Mouse (Mus musculus) urinary bladder, postnatal 25 days (tissue): ENCODE data around the gene Skil.
A peak's percentile ranks its signal among the peaks of the same experiment; 100 is the strongest.

Experiments used
- DNase-seq: peaks from one replicate; pipeline ENCODE4 v3.0.0; 2022; ENCODE audit warnings: low spot score

Skil gene

DNA sequence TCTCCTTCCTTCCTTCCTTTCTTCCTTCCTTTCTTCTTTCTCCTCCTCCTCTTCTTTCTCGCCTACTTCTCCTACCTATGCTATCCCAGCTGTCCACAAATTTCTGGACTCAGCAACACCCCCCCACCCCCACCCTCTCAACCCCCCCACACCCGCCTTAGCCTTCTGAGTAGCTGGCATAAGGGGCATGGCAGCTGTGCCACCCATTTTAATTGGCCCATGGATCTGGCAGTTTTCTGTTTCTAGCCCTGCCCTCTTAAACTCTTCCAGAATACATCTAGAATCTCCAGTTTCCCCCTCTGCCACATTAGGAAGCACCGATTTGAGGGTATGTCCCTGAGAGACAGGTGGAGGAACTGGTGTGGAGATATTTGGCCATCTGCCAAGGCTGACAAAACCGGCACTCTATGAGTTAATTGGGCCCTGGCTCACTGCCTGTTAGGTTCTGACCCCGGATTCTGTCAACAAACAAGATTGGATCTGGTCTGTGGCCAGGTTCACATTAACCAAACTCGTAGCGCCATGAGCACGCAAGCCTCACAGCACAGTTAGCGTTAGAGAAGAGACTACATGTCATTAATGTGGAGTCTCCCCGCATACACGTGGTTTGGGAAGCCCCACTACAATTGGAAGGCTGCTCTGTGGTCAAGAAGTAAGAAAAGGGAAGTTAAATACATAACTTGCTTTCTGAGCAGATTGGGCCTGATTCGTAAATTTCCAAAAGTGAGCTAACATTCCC, 11.2 kb upstream of the Skil start:
- DNase-seq, result peak; percentile 46

DNA sequence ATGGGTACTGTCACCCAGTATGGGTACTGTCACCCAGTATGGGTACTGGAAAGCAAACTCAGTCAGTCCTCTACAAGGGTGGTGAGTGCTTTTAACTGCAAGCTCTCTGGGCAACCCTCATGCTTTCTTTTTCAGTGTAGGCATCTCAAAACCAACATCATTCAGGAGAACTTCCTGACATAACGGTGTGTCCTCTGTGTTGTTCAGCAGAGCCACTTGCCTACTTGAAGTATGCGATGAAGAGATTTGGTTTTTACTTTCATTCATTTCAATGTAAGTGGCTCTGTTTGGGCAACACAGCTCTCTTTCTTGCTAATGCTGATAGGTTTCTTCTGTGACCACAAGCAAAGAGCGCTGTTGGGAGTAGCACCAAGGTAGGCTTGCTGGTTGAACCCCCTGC, 9.9 kb upstream of the Skil start:
- DNase-seq, result no peak

DNA sequence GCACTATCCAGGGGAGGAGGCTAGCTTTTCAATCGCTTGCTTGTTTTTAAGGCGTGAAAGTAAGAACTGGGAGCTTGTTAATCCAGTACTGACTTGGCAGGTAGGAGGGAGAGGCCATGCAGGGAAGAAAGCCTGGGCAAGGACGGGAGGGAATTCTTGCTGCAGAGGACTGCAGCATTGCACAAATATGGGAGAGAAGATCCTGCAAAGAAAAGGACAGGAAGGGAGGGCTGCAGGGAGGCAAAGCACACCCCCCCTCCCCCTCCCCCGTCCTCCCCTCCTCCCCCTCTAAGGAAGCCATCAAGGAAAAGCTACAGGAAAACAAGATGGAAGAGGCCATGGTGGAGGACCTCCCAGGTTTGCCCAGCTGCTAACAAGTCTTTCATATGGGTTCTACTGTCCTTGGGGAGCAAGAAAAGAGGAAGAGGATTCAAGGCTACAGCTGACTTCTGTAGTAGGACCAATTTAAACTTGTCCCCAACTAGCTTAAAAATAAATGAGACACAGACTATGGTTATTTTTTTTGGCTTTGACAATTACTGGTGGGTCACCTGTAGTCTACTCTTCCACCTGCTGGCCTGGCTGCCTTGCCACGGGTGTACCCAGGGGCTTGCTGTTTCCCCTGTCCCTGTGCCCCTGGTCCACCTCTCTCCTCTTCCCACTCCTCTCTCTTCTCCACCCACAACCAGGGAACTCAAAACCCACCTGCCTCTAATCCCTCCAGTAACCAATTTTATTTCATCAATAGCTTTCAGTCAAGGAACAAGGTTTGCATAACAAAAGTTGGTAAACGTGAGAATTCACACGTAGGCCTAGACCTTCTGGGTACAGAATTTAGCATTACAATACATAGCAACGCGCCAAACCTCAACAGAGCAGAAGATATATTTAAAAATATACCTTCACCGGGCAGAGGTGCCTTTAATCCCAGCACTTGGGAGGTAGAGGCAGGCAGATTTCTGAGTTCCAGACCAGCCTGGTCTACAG, 5.8 kb upstream of the Skil start:
- no peak for DNase-seq

- DNase-seq, result no peak
These were observed 4.9 kb upstream of the Skil start for GRCm38 (mm10) chr3:31089956-31090355.

DNA sequence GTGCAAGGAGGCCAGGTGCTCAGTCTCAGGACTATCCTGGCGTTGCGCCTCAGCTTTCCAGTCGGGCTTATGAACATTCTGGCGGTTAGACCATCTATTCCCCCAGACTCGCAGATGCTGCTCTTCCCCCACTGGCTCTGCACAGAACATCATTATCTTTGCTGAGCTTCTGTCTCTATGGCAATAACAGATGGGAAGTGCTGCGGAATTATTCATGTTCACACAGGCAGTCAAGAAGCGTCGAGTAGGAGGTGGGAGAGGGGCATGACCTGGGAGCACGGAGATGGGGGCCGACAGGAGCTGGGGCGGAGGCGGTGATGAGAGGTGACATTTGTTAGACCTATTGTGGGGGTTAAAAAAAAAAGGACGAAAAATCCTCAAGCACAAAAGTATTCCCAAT, 1.7 kb upstream of the Skil start:
- no peak for DNase-seq

DNA sequence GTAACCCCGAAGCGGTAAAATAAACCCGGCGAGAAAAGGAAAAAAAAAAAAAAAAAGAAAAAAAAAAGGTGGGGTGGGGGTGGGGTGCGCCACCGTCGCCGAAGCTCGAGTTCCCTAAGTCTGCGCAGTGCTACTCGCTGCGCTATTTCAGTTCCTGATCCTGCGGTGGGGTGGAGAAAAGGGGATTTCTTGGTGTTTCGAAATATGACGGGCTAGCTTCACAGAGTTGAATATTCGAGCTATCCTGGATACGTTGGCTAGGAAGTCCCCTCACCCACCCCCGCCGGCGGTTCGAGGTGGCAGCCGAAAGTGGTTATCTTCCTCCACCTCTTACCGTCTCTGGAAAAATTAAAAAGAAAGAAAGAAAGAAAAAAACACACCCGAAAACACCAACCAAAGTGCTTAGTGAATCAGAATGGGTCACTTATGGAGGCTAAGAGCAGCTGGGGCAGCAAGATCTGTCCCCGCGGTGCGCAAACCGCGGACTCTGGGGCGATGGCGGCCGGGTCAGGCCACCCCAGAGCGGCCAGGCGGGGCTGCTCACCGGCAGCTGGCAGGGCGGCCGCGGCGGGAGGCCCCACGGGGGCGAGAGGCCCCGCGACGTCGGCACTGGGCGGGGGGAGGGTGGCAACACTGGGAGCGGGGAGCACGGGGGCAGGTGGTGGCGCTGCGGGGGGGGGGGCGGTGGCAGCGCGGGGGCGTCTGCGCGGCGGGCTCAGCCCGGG, 1.1 kb upstream of the Skil start:
- peak; percentile 57 for DNase-seq

- DNase-seq, result no peak
These were observed 277 bp downstream of the Skil start for GRCm38 (mm10) chr3:31095179-31095490.

DNA sequence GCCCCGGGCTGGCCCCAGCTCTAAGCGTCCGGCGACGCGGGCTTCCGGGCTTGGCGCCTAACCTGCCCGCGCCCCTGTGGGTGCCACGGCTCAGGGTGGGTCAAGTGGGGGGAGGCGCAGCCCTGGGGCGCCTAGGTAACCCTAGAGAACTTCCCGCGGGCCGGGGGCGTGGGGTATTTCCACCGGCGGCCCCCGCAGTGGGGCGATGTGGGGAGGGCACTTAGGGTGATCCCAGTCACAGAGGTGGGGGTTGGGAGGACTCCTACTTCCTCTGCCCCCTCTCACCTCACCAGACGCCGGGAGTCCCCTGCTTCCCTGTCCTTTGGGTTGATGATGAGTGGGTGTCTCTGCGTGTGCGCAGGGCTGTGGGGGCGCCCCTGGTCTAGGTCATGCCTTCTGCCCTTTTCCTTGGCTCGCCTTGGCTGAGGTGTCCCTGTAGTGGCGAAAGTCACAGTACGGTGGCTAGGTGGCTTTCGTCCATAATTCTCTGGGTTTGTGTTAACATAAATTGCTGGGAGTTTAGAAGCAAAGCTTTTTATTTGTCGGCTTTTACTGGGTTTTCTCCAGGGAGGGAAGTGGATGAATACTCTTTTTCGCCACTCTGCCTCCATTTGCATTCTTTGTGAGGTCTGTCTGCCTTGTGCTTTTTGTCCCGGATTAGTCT, 765 bp downstream of the Skil start:
- DNase-seq, result peak; percentile 35

DNA sequence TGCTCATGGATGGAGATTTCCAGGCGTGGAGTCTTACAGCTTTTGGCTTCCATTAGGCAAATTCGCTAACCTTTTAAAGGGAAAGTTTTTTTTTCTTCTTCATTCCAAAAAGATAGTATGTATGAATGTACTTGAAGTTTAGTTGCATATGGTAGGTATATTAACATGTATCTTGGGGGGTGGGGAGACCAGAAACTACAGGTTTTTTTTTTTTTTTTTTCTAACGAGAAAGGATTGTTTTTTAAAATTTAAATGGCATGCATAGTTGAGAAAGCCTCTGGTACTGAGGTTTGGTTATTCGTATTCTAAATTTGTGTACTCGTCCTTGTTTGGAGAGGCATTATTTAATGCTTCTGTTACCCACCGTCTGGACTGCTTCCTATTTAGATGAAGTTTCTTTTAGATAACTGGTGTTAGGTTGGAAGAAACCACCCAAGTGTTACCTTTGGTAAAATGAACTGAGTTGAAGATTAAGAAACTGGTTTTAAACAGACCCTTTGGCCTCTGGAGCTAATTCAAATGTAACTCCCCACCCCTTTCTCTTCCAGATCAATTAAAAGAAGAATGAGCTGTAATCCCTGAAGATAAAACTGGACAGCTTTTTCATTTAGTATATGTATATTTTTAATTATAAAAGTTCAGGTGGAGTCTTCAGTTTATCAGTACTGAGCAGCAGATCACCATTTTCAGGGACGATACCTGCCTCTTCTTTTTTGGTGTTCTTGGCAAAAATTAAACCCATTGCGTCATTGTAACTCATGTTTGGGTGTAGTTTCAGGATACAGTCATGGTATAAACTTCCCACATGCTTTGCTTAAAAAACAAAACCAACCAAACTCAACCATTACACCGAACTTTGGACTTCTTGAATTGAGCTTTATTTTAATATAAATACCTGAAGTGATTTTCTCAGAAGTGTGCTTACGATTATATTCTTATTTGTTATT, 1.6 kb downstream of the Skil start:
- DNase-seq, result no peak

DNA sequence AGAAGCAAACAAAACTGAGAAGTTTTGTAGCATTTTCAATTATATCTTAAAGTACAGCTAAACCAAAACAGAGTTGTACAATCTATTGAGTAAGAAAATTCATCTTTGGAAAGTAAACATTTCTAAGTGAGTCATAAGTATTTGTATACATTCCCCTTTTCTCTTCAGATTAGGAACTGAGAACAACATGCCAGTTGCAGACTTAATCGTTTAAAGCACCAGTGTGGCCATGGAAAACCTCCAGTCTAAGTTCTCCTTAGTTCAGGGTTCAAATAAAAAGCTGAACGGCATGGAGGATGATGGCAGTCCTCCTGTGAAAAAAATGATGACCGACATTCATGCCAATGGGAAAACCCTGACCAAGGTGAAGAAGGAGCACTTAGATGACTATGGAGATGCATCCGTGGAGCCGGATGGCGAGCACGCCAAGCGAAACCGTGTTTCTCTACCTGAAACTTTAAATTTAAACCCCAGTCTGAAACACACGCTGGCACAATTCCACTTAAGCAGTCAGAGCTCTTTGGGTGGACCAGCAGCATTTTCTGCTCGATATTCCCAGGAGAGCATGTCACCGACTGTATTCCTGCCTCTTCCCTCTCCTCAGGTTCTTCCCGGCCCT, 2.4 kb downstream of the Skil start:
- no peak for DNase-seq

DNA sequence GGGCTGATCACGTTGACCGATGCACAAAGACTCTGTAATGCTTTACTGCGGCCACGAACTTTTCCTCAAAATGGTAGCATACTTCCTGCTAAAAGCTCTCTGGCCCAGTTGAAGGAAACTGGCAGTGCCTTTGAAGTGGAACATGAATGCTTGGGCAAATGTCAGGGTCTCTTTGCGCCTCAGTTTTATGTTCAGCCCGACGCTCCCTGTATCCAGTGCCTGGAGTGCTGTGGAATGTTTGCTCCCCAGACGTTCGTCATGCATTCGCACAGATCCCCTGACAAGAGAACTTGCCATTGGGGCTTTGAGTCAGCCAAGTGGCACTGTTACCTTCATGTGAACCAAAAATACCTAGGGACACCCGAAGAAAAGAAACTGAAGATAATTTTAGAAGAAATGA, 3.1 kb downstream of the Skil start:
- DNase-seq, result no peak

DNA sequence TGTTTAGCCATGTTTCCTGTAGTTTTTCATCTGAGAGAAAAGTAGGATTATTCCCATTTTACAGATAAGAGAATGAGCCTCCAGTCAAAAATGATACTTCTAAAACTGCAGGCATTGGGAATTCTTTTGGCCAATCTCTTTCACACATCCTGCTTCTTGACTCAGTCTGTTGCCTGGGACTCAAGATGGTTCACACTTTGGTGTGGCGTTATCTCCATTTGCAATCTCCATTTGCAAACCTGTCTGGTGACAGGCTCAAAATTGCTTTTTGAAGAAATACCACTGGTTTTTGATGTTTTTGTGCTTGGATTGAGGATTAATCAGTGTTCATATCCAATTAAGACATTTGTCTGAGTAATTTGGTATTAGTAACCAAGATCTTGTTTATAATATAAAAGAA, 3.7 kb downstream of the Skil start:
- DNase-seq, result no peak

DNA sequence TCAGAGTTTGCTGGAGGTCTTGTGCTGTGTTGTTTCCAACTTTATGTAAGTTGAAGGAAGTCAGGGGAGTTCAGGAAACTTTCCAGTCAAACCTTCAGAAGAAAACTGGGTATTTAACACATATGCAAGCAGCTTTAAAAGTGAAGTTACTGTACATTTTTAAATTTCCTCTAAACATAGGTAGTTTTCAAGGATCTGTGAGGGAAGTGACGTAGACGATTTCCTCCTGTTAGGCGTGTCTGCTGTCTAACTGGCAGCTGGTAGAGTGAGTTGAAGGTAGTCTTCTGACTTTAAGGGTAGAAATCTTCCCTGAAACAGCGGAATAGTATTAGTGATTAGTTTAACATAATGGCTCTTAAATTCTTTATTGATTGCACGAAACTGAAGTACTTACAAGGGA, 5.2 kb downstream of the Skil start:
- no peak for DNase-seq

GRCm38 (mm10) chr3:31100802-31101201, 5.9 kb downstream of the Skil start:
- no peak for DNase-seq

GRCm38 (mm10) chr3:31104936-31105335, 10.1 kb downstream of the Skil start:
- no peak for DNase-seq

- DNase-seq, result no peak
These were observed 11.7 kb downstream of the Skil start for GRCm38 (mm10) chr3:31106597-31106996.

DNA sequence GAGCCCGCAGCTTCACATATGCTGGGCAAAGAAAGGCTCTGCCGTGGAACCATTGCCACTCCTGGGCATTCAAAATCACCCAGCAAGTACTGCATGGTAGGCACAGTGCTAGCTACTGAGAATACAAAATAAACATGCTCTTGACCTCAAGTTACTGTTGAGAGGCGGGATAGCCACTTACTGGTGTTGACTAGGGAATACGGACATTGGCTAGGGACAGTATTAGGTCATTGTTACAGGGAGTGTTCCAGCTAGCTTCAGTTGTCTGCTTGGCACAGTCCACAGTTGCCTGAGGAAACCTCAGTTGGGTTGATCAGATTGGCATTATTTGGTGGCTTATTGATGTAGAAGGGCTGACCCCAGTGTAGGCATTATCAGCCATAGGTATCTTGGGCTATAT, 12.8 kb downstream of the Skil start:
- DNase-seq, result no peak

DNA sequence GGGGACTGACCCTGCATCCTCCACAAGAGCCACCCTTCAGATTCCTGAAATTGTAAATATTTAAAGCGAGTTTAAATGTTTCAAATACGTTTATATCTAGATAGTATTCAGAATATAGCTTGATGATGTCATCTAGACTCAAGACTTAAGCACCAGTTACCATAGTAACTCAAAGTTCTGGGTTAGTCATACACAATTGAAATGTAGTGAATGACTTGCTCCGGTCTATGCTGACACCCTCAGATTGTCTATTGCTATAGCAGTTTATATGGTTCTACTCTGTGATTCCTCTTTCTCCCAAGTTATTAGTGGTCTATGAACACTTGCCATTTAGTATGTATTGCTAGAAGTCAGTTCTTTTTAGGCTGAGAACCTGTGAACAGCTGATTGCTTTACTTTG, 14.2 kb downstream of the Skil start:
- DNase-seq, result no peak

- no peak for DNase-seq
These were observed 28.2 kb downstream of the Skil start for GRCm38 (mm10) chr3:31123098-31123497.

- no peak for DNase-seq
These were observed 31.4 kb downstream of the Skil start for GRCm38 (mm10) chr3:31126303-31126702.

DNA sequence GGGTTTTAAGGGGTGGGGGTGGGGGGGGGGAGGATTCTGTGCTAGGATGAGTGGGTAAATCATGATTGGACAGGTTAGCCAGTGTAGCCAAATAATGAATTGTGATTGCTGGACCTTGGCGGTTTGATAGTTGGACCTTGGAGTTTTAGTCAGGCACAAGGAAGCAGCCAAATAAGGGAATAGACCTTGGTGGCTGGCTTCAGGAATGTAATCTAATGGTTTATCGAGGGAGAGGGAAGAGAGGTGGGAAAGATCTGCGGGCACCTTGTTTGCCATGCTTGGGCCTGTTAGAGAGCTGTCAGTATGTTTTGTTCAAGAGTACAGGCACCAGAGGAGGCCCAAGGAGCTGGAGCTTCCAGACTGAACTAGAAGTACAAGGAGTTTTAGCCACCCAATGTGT, 32.0 kb downstream of the Skil start:
- DNase-seq, result no peak
